Mouse (Mus musculus) C2C12 (cell line): ENCODE measurements around the gene Ggt7.

Experiments
- CEBPB ChIP-seq: IDR thresholded peaks from one replicate; pipeline ENCODE4 v1.6.1; 2011; ENCODE audit warnings: low read depth, mild to moderate bottlenecking, control low read depth, moderate library complexity
- CTCF ChIP-seq: IDR thresholded peaks from one replicate; pipeline ENCODE4 v1.5.1; 2011; ENCODE audit not compliant: control insufficient read depth, insufficient read depth, insufficient read length

- TF ChIP-seq CTCF (no peak), CEBPB (no peak)
Observed at GRCm38 (mm10) chr2:155536292-155536691, 18.3 kb upstream of the Ggt7 start.
